Mouse (Mus musculus) heart, embryonic 14.5 days (tissue): ENCODE measurements around the gene Fam53b. TPM values are rescaled to one million over a fixed set of nuclear protein-coding genes. Genes with fewer than 3 reads are reported as not detected.
A peak's percentile ranks its signal among the peaks of the same experiment; 100 is the strongest.

Experiments
- ATAC-seq: fragments of 200-750 bp; cut with Nextera tagmentation; 2 replicates; pipeline ENCODE4 v1.8.0; 2017; ENCODE audit warnings: low read depth, moderate TSS enrichment; ENCODE audit not compliant: insufficient number of reproducible peaks, insufficient read depth, low FRiP score
- H3K27ac ChIP-seq, 2 experiments: fragments of 200-500 bp in 1 of 2; fragments of 300-500 bp in 1 of 2; sonication (generic) in 1 of 2; replicated peaks in 1 of 2; 2 replicates each; pipeline ENCODE4 v1.5.1; 2012 to 2014; ENCODE audit warnings: low read depth in 2 of 2, low read length in 2 of 2, control low read depth in 1 of 2, mild to moderate bottlenecking in 1 of 2, mixed read lengths in 1 of 2; ENCODE audit not compliant: control insufficient read depth in 1 of 2, insufficient read depth in 1 of 2
- H3K27me3 ChIP-seq: fragments of 300-500 bp; sonication (generic); 2 replicates; pipeline ENCODE4 v1.6.1; 2014; ENCODE audit warnings: mild to moderate bottlenecking, low read length, control low read depth; ENCODE audit not compliant: control insufficient read depth, insufficient read depth
- H3K36me3 ChIP-seq: fragments of 300-500 bp; sonication (generic); 2 replicates; pipeline ENCODE4 v1.6.1; 2014; ENCODE audit warnings: mild to moderate bottlenecking, control low read depth, low read length, mixed read lengths; ENCODE audit not compliant: control insufficient read depth, insufficient read depth
- H3K4me1 ChIP-seq, 2 experiments: fragments of 200-500 bp in 1 of 2; fragments of 300-500 bp in 1 of 2; sonication (generic) in 1 of 2; 2 replicates each; pipeline ENCODE4 v1.6.1; 2012 to 2014; ENCODE audit warnings: low read length in 2 of 2, control low read depth in 1 of 2, mixed read lengths in 1 of 2; ENCODE audit not compliant: control insufficient read depth in 2 of 2, insufficient read depth in 2 of 2
- H3K4me2 ChIP-seq: fragments of 300-500 bp; sonication (generic); 2 replicates; pipeline ENCODE4 v1.6.1; 2014; ENCODE audit warnings: mild to moderate bottlenecking, low read length
- H3K4me3 ChIP-seq, 2 experiments: fragments of 200-500 bp in 1 of 2; fragments of 300-500 bp in 1 of 2; sonication (generic) in 1 of 2; 2 replicates each; pipeline ENCODE4 v1.5.1; 2012 to 2014; ENCODE audit warnings: low read length in 2 of 2, mild to moderate bottlenecking in 2 of 2, control low read depth in 1 of 2, low read depth in 1 of 2, moderate library complexity in 1 of 2; ENCODE audit not compliant: control insufficient read depth in 1 of 2, insufficient read depth in 1 of 2
- H3K9ac ChIP-seq: fragments of 300-500 bp; sonication (generic); 2 replicates; pipeline ENCODE4 v1.6.1; 2014; ENCODE audit warnings: mild to moderate bottlenecking, low read length
- H3K9me3 ChIP-seq: fragments of 300-500 bp; sonication (generic); 2 replicates; pipeline ENCODE4 v1.6.1; 2016; ENCODE audit warnings: low read length, control low read depth; ENCODE audit not compliant: control insufficient read depth
- WGBS: fragments of 180-500 bp; shearing (Covaris S2); extraction: QIAGEN DNeasy Blood & Tissue Kit; methylation state at CpG from one replicate; pipeline ENCODE4 v1.1.7; 2014; 5-methylcytosine and 5-hydroxymethylcytosine counted together
- polyA plus RNA-seq: library from polyadenylated mRNA; unstranded; fragments of >200 nt; fragmentation: Nextera tagmentation; extraction: Ambion mirVana; gene quantifications from 2 replicates; pipeline ENCODE4 v1.2.1, GENCODE M21; 2014

The Fam53b gene
- polyA plus RNA-seq, 1 experiment from 2014 or later = 15.4 TPM

DNA sequence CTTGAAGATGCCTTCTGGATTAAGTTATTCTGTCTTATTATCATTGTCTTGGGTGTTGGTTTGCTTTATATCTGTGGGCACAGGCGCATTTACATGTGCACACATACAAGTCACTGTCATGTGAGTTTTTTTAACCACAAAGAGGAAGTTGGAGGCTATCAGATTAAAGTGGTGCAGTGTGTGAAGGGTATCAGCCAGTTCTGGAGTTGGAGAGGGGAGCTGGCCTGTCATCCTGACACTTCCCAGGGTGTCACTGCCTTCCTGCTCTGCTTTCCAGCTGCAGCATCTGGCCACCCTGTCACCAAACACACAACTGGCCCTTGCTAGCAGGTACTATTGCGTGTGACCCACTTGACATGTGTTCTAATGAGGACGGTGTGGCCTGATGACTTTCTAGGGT lies 127.2 kb downstream of the Fam53b start:
- Histone ChIP-seq H3K27me3 (no peaks in the 10 kb centered on the region), H3K4me2 (no peak overlapping the region), H3K4me3 (no peak overlapping the region), H3K4me1 (peaks cover 28 to 53% of the 10 kb centered on the region in 2 experiments), H3K9me3 (no peaks in the 10 kb centered on the region), H3K27ac (no peak overlapping the region), H3K36me3 (no peaks in the 10 kb centered on the region), H3K9ac (no peak overlapping the region)
- 66% methylated on average over 3 of the region's 3 CpGs for WGBS
- peak; percentile 28; the same call in 1 of the 2 replicates for ATAC-seq

DNA sequence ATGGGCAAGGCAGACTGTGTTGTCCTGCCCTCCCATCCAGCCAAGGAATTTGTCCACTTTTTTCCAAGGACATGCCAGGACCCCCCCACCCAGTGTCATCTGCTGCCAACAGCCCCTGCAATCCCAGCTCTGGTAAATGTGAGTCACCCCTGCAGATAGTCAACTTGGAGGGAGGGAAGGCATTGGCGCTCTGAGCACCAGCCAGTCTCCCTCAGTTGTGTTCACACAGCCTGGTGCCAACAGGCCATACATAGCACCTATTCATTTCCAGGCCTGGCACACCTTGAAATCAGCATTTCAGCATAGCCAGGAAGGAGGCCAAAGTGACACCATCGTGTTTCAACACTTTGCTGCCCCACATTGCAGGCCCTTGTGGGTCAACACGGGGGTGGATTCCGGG lies 129.8 kb downstream of the Fam53b start:
- 64% methylated on average over 4 of the region's 4 CpGs for WGBS
- peaks cover 20 to 42% of the 10 kb centered on the region in 2 experiments for H3K4me1 ChIP-seq
- H3K4me3 ChIP-seq = no peak overlapping the region
- no peak overlapping the region for H3K27ac ChIP-seq
- ATAC-seq = peak; percentile 37; the same call in 1 of the 2 replicates
- H3K4me2 ChIP-seq = no peak overlapping the region
- no peaks in the 10 kb centered on the region for H3K9me3 ChIP-seq
- no peaks in the 10 kb centered on the region for H3K27me3 ChIP-seq
- no peak overlapping the region for H3K9ac ChIP-seq
- H3K36me3 ChIP-seq = no peaks in the 10 kb centered on the region

DNA sequence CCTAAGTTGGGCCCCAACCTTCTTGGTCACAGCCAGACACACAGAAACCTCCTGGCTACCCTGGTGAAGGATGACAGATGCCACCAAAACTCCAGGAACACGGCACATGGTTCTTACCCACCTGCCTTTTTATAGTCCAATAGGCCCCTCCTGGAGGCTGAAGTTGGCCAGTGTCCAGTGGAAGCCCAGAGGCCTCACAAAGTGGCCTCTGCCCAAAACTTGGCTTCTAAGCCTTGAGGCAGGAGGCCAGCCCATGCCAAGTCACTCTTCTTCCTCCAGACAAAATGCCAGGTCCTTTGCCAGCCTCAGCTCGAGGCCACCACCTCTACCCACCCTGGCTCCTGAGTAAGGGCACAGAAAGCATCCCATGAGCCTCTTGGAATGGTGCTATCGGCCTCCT lies 130.8 kb downstream of the Fam53b start:
- ATAC-seq = no peak
- Histone ChIP-seq H3K4me3 (no peak overlapping the region), H3K36me3 (no peaks in the 10 kb centered on the region), H3K27ac (no peak overlapping the region), H3K4me2 (no peak overlapping the region), H3K4me1 (peaks cover 9 to 32% of the 10 kb centered on the region in 2 experiments), H3K9ac (no peak overlapping the region), H3K9me3 (no peaks in the 10 kb centered on the region), H3K27me3 (no peaks in the 10 kb centered on the region)
- 75% methylated on average over 3 of the region's 3 CpGs for WGBS

DNA sequence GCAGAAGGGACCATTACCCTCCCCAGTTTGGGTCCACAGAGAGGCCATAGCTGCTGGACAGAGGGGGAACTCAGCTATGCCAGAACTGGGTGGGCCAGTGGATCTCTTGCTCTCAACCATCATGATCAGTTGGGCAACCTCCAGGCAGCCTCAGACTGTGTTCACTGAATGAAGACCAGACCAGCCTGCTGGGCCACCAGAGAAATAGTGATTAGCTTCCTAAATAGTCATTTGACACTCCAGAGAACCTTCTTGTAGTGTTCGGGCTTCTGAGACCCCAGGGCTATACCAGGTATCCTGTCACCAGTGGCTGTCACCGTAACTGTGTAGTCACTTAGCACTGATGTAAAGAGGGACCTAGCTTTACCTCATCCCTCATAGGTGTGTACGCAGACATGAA lies 131.3 kb downstream of the Fam53b start:
- Histone ChIP-seq H3K27me3 (no peaks in the 10 kb centered on the region), H3K36me3 (no peaks in the 10 kb centered on the region), H3K4me3 (no peak overlapping the region), H3K9me3 (no peaks in the 10 kb centered on the region), H3K4me2 (no peak overlapping the region), H3K4me1 (peaks cover 5 to 26% of the 10 kb centered on the region in 2 experiments; a peak in 3 of 4 replicates), H3K27ac (no peak overlapping the region), H3K9ac (no peak overlapping the region)
- WGBS = 86% methylated on average over 3 of the region's 3 CpGs
- ATAC-seq = no peak

DNA sequence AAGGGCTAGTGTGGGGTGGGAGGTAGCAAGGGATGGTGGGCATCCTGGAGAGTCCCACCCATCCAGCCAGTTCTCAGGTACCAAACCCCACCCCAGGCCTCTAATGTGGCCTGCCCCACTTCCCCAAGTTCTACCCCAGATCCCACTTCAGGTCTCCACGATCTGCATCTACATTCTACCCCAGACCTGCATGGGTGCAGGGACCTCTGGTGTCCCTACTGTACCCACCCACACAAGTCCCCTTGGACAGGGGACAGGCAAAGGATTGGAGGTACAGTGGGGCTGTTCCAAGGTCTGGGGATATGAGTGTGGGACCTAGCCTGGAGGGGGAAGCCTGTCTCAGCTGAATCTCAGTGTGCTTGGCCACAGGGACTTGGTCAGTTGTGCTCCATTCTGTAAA lies 131.9 kb downstream of the Fam53b start:
- no peak overlapping the region for H3K27ac ChIP-seq
- H3K36me3 ChIP-seq = no peaks in the 10 kb centered on the region
- H3K27me3 ChIP-seq = no peaks in the 10 kb centered on the region
- peaks cover 5 to 21% of the 10 kb centered on the region in 2 experiments; a peak in 3 of 4 replicates for H3K4me1 ChIP-seq
- no peak overlapping the region for H3K9ac ChIP-seq
- no peaks in the 10 kb centered on the region for H3K9me3 ChIP-seq
- no peak overlapping the region for H3K4me3 ChIP-seq
- 87% methylated on average over 1 of the region's 1 CpGs for WGBS
- no peak for ATAC-seq
- H3K4me2 ChIP-seq = no peak overlapping the region

DNA sequence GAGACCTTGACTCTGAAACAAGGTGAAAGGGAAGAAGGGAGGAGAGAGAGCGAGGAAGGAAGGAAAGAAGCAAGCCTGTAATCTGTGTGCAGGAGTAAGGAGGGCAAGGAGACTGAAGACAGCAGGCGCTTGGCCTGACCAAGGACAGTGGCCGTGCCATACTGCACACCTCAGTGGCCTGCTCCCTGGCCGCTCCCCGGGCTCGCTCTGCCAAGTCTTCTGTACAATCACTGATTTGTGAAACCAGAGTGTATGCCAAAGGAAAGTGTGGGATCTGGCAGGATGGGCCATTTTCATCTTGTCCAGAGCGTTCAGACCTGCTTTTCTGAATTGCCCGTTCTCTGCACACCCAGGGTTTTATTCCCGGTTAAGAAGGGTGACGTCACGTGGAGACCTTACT lies 132.4 kb downstream of the Fam53b start:
- Histone ChIP-seq H3K27ac (no peak overlapping the region), H3K9me3 (no peaks in the 10 kb centered on the region), H3K4me3 (no peak overlapping the region), H3K9ac (no peak overlapping the region), H3K36me3 (no peaks in the 10 kb centered on the region), H3K4me1 (peaks cover 3 to 17% of the 10 kb centered on the region in 2 experiments; a peak in 3 of 4 replicates), H3K27me3 (no peaks in the 10 kb centered on the region), H3K4me2 (no peak overlapping the region)
- WGBS = 87% methylated on average over 11 of the region's 11 CpGs
- no peak for ATAC-seq

DNA sequence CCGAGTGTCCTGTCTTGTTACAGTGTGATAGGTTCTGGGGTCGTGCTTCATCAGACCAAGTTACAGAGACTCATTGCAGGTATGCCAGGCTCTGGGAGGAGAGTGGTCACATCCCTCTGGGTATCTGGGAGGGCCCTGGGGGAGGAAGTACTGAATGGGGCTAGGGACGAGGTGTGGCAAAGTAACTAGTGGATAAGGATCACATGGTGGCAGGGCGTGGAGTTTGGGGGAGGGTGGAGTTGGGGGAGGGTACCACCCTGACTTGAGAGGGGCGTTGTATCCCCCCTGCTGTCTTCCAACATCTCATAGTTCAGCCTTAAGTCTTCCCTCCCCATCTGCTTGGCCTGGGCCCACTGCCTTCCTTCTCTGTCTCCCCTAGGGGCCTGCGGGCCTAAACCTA lies 134.1 kb downstream of the Fam53b start:
- no peak for ATAC-seq
- H3K27ac ChIP-seq = no peak overlapping the region
- H3K4me2 ChIP-seq = no peak overlapping the region
- WGBS = 80% methylated on average over 6 of the region's 6 CpGs
- H3K36me3 ChIP-seq = no peaks in the 10 kb centered on the region
- no peaks in the 10 kb centered on the region for H3K9me3 ChIP-seq
- no peaks in the 10 kb centered on the region for H3K27me3 ChIP-seq
- no peak overlapping the region for H3K9ac ChIP-seq
- no peak overlapping the region for H3K4me3 ChIP-seq
- peaks cover 3 to 18% of the 10 kb centered on the region in 2 experiments; a peak in 3 of 4 replicates for H3K4me1 ChIP-seq

DNA sequence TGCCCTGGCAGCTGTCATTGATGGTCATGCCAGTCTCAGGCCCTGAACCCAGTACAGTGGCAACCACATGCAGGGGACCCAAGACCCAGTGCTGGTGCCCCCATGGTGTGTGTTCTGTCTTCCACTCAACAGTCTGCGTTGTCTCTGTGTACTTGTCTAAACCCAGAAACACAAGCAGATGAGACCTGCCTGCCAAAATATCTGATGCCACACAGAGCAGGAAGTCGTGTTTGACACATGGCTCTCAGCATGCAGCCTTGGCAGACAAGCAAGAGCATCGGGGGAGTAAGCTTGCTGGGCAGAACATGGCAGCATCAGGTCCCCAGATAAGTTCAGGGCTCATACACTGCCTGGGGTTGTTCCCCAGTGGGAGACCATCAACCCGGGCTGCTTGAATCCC lies 134.6 kb downstream of the Fam53b start:
- Histone ChIP-seq H3K27ac (no peak overlapping the region), H3K9me3 (no peaks in the 10 kb centered on the region), H3K4me3 (no peak overlapping the region), H3K4me2 (no peak overlapping the region), H3K27me3 (no peaks in the 10 kb centered on the region), H3K9ac (no peak overlapping the region), H3K36me3 (no peaks in the 10 kb centered on the region), H3K4me1 (peaks cover 6 to 22% of the 10 kb centered on the region in 2 experiments)
- no peak for ATAC-seq
- 58% methylated on average over 4 of the region's 4 CpGs for WGBS
